Mouse (Mus musculus) kidney, adult 2 months (tissue): ENCODE measurements at regions not wholly inside any gene's neighbourhood (a gene's known extent, or its start where the extent isn't known, plus 50 kb on each side); places are given as distances from the start of the nearest gene placed in this dataset.

Source experiments
- CTCF ChIP-seq: fragments of 200-500 bp; conservative IDR thresholded peaks from 2 replicates; pipeline ENCODE4 v1.5.1; 2011; ENCODE audit warnings: low read depth, mild to moderate bottlenecking, control low read depth, low read length, moderate library complexity, mixed read lengths; ENCODE audit not compliant: insufficient read depth, insufficient read length
- POLR2A ChIP-seq: fragments of 200-500 bp; IDR thresholded peaks from one replicate; pipeline ENCODE4 v1.6.1; 2011; ENCODE audit warnings: low read depth, low read length, control low read depth

DNA sequence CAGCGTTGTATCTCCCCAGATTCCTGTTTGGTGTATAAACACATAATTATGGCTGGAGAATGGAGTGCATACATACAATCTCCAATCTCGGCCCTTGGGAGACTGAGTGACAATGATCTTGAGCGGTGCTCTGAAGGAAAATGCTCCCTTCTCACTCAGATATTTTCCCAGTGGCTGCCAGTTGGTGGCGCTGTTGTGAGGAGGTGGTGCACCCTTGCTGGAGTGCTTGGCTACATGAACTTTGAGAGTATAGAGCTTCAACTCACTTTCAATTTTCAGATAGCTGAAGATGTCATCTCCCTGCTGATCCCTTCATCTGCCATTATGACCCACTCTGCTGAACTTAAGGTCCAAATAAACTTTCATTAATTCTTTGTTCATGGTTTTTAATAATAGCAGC lies 712.1 kb downstream of the Epha7 start:
- TF ChIP-seq POLR2A, result no peak
- no peak for TF ChIP-seq CTCF
